Mouse (Mus musculus): ENCODE measurements around the gene Nbeal2. TPM values are rescaled to one million over a fixed set of nuclear protein-coding genes. Genes with fewer than 3 reads are reported as not detected.

Nbeal2 gene
- total RNA-seq, 2 experiments from 2014 or later, result 13.9 to 37.5 TPM

GRCm38 (mm10) chr9:110622621-110623219 is 31.2 kb downstream of the Nbeal2 start:
- ATAC-seq (replicated peaks; ENCODE audit: poor library complexity, severe bottlenecking), result no peak

- ATAC-seq (replicated peaks; ENCODE audit: poor library complexity, severe bottlenecking), result no peak
These were observed 33.3 kb downstream of the Nbeal2 start for GRCm38 (mm10) chr9:110620685-110621084.

- no peak for ATAC-seq (replicated peaks; ENCODE audit: poor library complexity, severe bottlenecking)
These were observed 33.8 kb downstream of the Nbeal2 start for GRCm38 (mm10) chr9:110620180-110620579.

- ATAC-seq (replicated peaks; ENCODE audit: poor library complexity, severe bottlenecking), result no peak
These were observed 36.9 kb downstream of the Nbeal2 start for GRCm38 (mm10) chr9:110617081-110617480.

- ATAC-seq (replicated peaks; ENCODE audit: poor library complexity, severe bottlenecking), result no peak
These were observed 42.5 kb downstream of the Nbeal2 start for GRCm38 (mm10) chr9:110611471-110611870.

- ATAC-seq (replicated peaks; ENCODE audit: poor library complexity, severe bottlenecking), result no peak
These were observed 70.4 kb downstream of the Nbeal2 start for GRCm38 (mm10) chr9:110583521-110583920.

- ATAC-seq (replicated peaks; ENCODE audit: poor library complexity, severe bottlenecking), result no peak
These were observed 71.8 kb downstream of the Nbeal2 start for GRCm38 (mm10) chr9:110582161-110582560.

Other genes starting within 250 kb of the Nbeal2 start
- 12.7 and 17.7 TPM in 2 replicates for gene Ptpn23, start 245.9 kb downstream of the Nbeal2 start, total RNA-seq (2014; fragmentation: Nextera tagmentation)
- gene Ptpn23, start 245.9 kb downstream of the Nbeal2 start, total RNA-seq (2017), result 3.0 and 3.2 TPM in 2 replicates
- gene Ngp, start 234.4 kb downstream of the Nbeal2 start, total RNA-seq (2014; fragmentation: Nextera tagmentation), result 1.7 and 87.9 TPM in 2 replicates
- gene Ngp, start 234.4 kb downstream of the Nbeal2 start, total RNA-seq (2017), result 228 and 233 TPM in 2 replicates
- 14.8 and 16.0 TPM in 2 replicates for gene Klhl18, start 177.5 kb downstream of the Nbeal2 start, total RNA-seq (2014; fragmentation: Nextera tagmentation)
- 9.5 and 9.6 TPM in 2 replicates for gene Klhl18, start 177.5 kb downstream of the Nbeal2 start, total RNA-seq (2017)
- gene Kif9, start 177.2 kb downstream of the Nbeal2 start, total RNA-seq (2014; fragmentation: Nextera tagmentation), result 0.34 and 4.1 TPM in 2 replicates
- gene Kif9, start 177.2 kb downstream of the Nbeal2 start, total RNA-seq (2017), result 0.90 and 1.3 TPM in 2 replicates
- gene Setd2, start 121.6 kb downstream of the Nbeal2 start, total RNA-seq (2014; fragmentation: Nextera tagmentation), result 130 and 131 TPM in 2 replicates
- 125 and 149 TPM in 2 replicates for gene Setd2, start 121.6 kb downstream of the Nbeal2 start, total RNA-seq (2017)
- 4.4 and 4.5 TPM in 2 replicates for gene Nradd, start 29.7 kb downstream of the Nbeal2 start, total RNA-seq (2014; fragmentation: Nextera tagmentation)
- gene Nradd, start 29.7 kb downstream of the Nbeal2 start, total RNA-seq (2017), result 0.99 and 4.7 TPM in 2 replicates
- 149 TPM in 2 replicates for gene Ccdc12, start 2.3 kb upstream of the Nbeal2 start, total RNA-seq (2014; fragmentation: Nextera tagmentation)
- 98.5 and 104 TPM in 2 replicates for gene Ccdc12, start 2.3 kb upstream of the Nbeal2 start, total RNA-seq (2017)
- not detected in 2 replicates for gene Myl3, start 87.7 kb upstream of the Nbeal2 start, total RNA-seq (2014; fragmentation: Nextera tagmentation)
- gene Myl3, start 87.7 kb upstream of the Nbeal2 start, total RNA-seq (2017), result not detected in 2 replicates
- 1.2 TPM in 1 of 2 replicates, not detected in the other for gene Pth1r, start 93.0 kb upstream of the Nbeal2 start, total RNA-seq (2014; fragmentation: Nextera tagmentation)
- gene Pth1r, start 93.0 kb upstream of the Nbeal2 start, total RNA-seq (2017), result 0.10 and 2.5 TPM in 2 replicates
- gene Prss42, start 144.0 kb upstream of the Nbeal2 start, total RNA-seq (2014; fragmentation: Nextera tagmentation), result not detected in 2 replicates
- gene Prss42, start 144.0 kb upstream of the Nbeal2 start, total RNA-seq (2017), result not detected in 2 replicates
- gene Prss44, start 159.8 kb upstream of the Nbeal2 start, total RNA-seq (2014; fragmentation: Nextera tagmentation), result not detected in 2 replicates
- not detected in 2 replicates for gene Prss44, start 159.8 kb upstream of the Nbeal2 start, total RNA-seq (2017)
- not detected in 2 replicates for gene Prss43, start 172.5 kb upstream of the Nbeal2 start, total RNA-seq (2014; fragmentation: Nextera tagmentation)
- not detected in 2 replicates for gene Prss43, start 172.5 kb upstream of the Nbeal2 start, total RNA-seq (2017)
- gene Prss45, start 180.4 kb upstream of the Nbeal2 start, total RNA-seq (2014; fragmentation: Nextera tagmentation), result not detected in 2 replicates
- gene Prss45, start 180.4 kb upstream of the Nbeal2 start, total RNA-seq (2017), result not detected in 2 replicates
- not detected in 2 replicates for gene Prss46, start 190.3 kb upstream of the Nbeal2 start, total RNA-seq (2014; fragmentation: Nextera tagmentation)
- not detected in 2 replicates for gene Prss46, start 190.3 kb upstream of the Nbeal2 start, total RNA-seq (2017)
- not detected in 2 replicates for gene Prss50, start 203.8 kb upstream of the Nbeal2 start, total RNA-seq (2014; fragmentation: Nextera tagmentation)
- gene Prss50, start 203.8 kb upstream of the Nbeal2 start, total RNA-seq (2017), result not detected in 2 replicates
- gene Als2cl, start 225.7 kb upstream of the Nbeal2 start, total RNA-seq (2014; fragmentation: Nextera tagmentation), result 0.41 TPM in 1 of 2 replicates, not detected in the other
- 0.04 TPM in 1 of 2 replicates, not detected in the other for gene Als2cl, start 225.7 kb upstream of the Nbeal2 start, total RNA-seq (2017)
- not detected in 2 replicates for gene Tmie, start 226.0 kb upstream of the Nbeal2 start, total RNA-seq (2014; fragmentation: Nextera tagmentation)
- gene Tmie, start 226.0 kb upstream of the Nbeal2 start, total RNA-seq (2017), result not detected in 2 replicates